Mouse (Mus musculus) B cell, adult 2 months (primary cell): ENCODE measurements around the gene Oas1e.
"Not testable (repeated sequence)": the region's sequence is repeated elsewhere in the genome, so short reads cannot be mapped to it uniquely, and the experiment has no call there.

Experiments used
- DNase-seq, 2 experiments: peaks; one replicate each; pipeline ENCODE4 v3.0.0; 2022

Oas1e gene

GRCm38 (mm10) chr5:120795480-120796034 is at the start of gene Oas1e:
Gene Oas1e, minus strand, starts transcription at chr5:120795530.
- not testable (repeated sequence) for DNase-seq

GRCm38 (mm10) chr5:120844713-120845112 is 49.4 kb upstream of the Oas1e start:
- no peak for DNase-seq

- DNase-seq = peak; percentile 73 to 76
Measured at GRCm38 (mm10) chr5:120836731-120837585, 41.6 kb upstream of the Oas1e start.

- DNase-seq = no peak
Measured at GRCm38 (mm10) chr5:120833335-120834280, 38.3 kb upstream of the Oas1e start.

- peak; percentile 22 to 47 for DNase-seq
Measured at GRCm38 (mm10) chr5:120831031-120831430, 35.7 kb upstream of the Oas1e start.

- no peak for DNase-seq
Measured at GRCm38 (mm10) chr5:120818999-120819398, 23.7 kb upstream of the Oas1e start.

- DNase-seq = peak; percentile 80 to 81
Measured at GRCm38 (mm10) chr5:120815949-120816348, 20.6 kb upstream of the Oas1e start.

- no peak for DNase-seq
Measured at GRCm38 (mm10) chr5:120813023-120813422, 17.7 kb upstream of the Oas1e start.

- peak; percentile 82 for DNase-seq
Measured at GRCm38 (mm10) chr5:120811951-120812819, 16.9 kb upstream of the Oas1e start, which contains the start of gene Oas1c. Gene Oas1c, minus strand, starts transcription at chr5:120812514.

GRCm38 (mm10) chr5:120809171-120809570 is 13.8 kb upstream of the Oas1e start:
- no peak for DNase-seq

GRCm38 (mm10) chr5:120806458-120806857 is 11.1 kb upstream of the Oas1e start:
- DNase-seq = peak; percentile 78 to 80

GRCm38 (mm10) chr5:120803596-120803995 is 8.3 kb upstream of the Oas1e start:
- no peak for DNase-seq

GRCm38 (mm10) chr5:120798943-120799342 is 3.6 kb upstream of the Oas1e start:
- DNase-seq = not testable (repeated sequence)

- DNase-seq = not testable (repeated sequence)
Measured at GRCm38 (mm10) chr5:120798147-120798546, 2.8 kb upstream of the Oas1e start.

GRCm38 (mm10) chr5:120793043-120793442 is 2.3 kb downstream of the Oas1e start:
- peak; percentile 75 to 76 for DNase-seq

- DNase-seq = no peak
Measured at GRCm38 (mm10) chr5:120787042-120787441, 8.3 kb downstream of the Oas1e start.

GRCm38 (mm10) chr5:120782446-120782845 is 12.9 kb downstream of the Oas1e start:
- DNase-seq = no peak

GRCm38 (mm10) chr5:120781646-120782045 is 13.7 kb downstream of the Oas1e start:
- no peak for DNase-seq

- no peak for DNase-seq
Measured at GRCm38 (mm10) chr5:120779922-120780321, 15.4 kb downstream of the Oas1e start.

GRCm38 (mm10) chr5:120778941-120779340 is 16.4 kb downstream of the Oas1e start:
- DNase-seq = no peak

- peak in 1 of 2 experiments; percentile 7 for DNase-seq
Measured at GRCm38 (mm10) chr5:120777478-120777877, 17.9 kb downstream of the Oas1e start, which contains the start of gene Oas3. Gene Oas3, minus strand, starts transcription at chr5:120777661.

GRCm38 (mm10) chr5:120776801-120777200 is 18.5 kb downstream of the Oas1e start:
- DNase-seq = no peak
